Mouse (Mus musculus): ENCODE measurements around the gene Cideb. TPM values are rescaled to one million over a fixed set of nuclear protein-coding genes. Genes with fewer than 3 reads are reported as not detected.

Cideb gene
- total and polyA plus RNA-seq, 3 experiments = 0.61 to 2.3 TPM; not detected in 1

DNA sequence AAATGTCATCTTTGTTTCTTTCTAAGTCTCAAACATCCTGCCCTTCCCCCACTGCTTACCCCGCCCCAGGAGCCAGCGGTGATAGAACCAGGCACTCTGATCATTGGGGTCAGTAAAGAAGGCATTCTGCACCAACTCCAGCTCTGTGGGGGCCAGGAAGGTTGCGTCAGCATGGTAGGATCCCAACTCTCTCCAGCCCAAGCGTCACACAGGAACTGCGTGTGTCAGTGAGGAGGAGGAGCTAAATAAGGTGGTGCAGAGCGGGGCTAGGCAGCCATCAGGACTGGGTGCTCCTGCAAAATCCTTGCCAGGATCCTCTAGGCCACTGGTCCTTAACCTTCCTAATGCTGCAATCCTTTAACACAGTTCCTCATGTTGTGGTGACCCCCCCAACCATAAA lies 38.5 kb downstream of the Cideb start:
- dilution Hi-C loops (cut with MboI; ENCODE audit: extremely low pct_ligation_motif_present, extremely low pct_unique_long_range_greater_than_20kb, low sequenced_read_pairs) = no loop called here
- peaks cover 35 to 48% of the 10 kb centered on the region in 2 experiments for H3K36me3 ChIP-seq (replicated peaks in 1 of 2; ENCODE audit: control insufficient read depth in 1 of 2, insufficient read depth in 1 of 2, low read length in 1 of 2)
- H3K27me3 ChIP-seq (replicated peaks) = no peaks in the 10 kb centered on the region
- no peaks in the 10 kb centered on the region for H3K79me2 ChIP-seq (replicated peaks; ENCODE audit: control insufficient read depth, extremely low read depth, insufficient read depth, poor library complexity, severe bottlenecking)
- H3K4me2 ChIP-seq (ENCODE audit: insufficient read depth, low read depth, poor library complexity, severe bottlenecking) = no peak overlapping the region
- no peak for TF ChIP-seq POLR2AphosphoS2 (IDR thresholded peaks at IDR 0.05; ENCODE audit: low read depth, low read length)
- TF ChIP-seq MAFK (IDR thresholded peaks at IDR 0.05; ENCODE audit: insufficient replicate concordance, low read length) = no peak
- H3K27ac ChIP-seq (ENCODE audit: insufficient read depth, low read depth) = no peak overlapping the region
- H3K4me3 ChIP-seq (replicated peaks in 1 of 3; ENCODE audit: low read depth in 2 of 3, low read length in 2 of 3, poor library complexity in 1 of 3) = no peak overlapping the region
- DNase-seq (ENCODE audit: extremely low read depth) = no peak
- in situ Hi-C loops (cut with MboI; ENCODE audit: low pct_ligation_motif_present, low pct_unique_long_range_greater_than_20kb, low sequenced_read_pairs) = no loop called here
- peaks cover 9 to 32% of the 10 kb centered on the region in 2 experiments for H3K4me1 ChIP-seq (ENCODE audit: control insufficient read depth in 1 of 2, insufficient read depth in 2 of 2)
- no peak overlapping the region for H3K9ac ChIP-seq (ENCODE audit: insufficient read depth, low read depth)
- no peaks in the 10 kb centered on the region for H3K9me3 ChIP-seq (replicated peaks; ENCODE audit: low read length)

DNA sequence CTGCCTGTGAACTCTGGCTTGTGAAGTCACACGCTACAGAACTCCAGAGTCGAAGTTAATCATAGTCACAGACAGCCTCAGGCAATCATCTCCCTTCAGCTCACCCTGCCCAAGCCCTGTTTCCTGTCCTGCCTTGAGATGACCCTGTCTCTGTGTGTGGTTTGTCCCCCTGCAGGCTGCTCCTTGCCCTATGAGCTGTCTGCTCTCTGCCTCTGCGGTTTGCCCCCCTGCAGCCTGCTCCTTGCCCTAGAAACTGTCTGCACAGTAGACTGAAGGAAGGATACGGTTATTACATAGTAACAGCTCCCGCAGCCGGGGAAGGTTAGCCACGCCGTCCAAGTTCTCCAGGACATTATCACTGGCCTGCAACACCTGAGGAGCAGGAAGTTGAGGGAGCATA lies 41.4 kb downstream of the Cideb start:
- peaks cover 35 to 48% of the 10 kb centered on the region in 2 experiments for H3K36me3 ChIP-seq (replicated peaks in 1 of 2; ENCODE audit: control insufficient read depth in 1 of 2, insufficient read depth in 1 of 2, low read length in 1 of 2)
- no peaks in the 10 kb centered on the region for H3K79me2 ChIP-seq (replicated peaks; ENCODE audit: control insufficient read depth, extremely low read depth, insufficient read depth, poor library complexity, severe bottlenecking)
- dilution Hi-C loops (cut with MboI; ENCODE audit: extremely low pct_ligation_motif_present, extremely low pct_unique_long_range_greater_than_20kb, low sequenced_read_pairs) (no loop called here), in situ Hi-C loops (cut with MboI; ENCODE audit: low pct_ligation_motif_present, low pct_unique_long_range_greater_than_20kb, low sequenced_read_pairs) (no loop called here)
- H3K9ac ChIP-seq (ENCODE audit: insufficient read depth, low read depth) = no peak overlapping the region
- no peak overlapping the region for H3K4me3 ChIP-seq (replicated peaks in 1 of 3; ENCODE audit: low read depth in 2 of 3, low read length in 2 of 3, poor library complexity in 1 of 3)
- H3K27me3 ChIP-seq (replicated peaks) = no peaks in the 10 kb centered on the region
- H3K27ac ChIP-seq (ENCODE audit: insufficient read depth, low read depth) = no peak overlapping the region
- peaks cover 0 to 9% of the 10 kb centered on the region in 2 experiments; a peak in 2 of 4 replicates for H3K4me1 ChIP-seq (ENCODE audit: control insufficient read depth in 1 of 2, insufficient read depth in 2 of 2)
- no peak overlapping the region for H3K4me2 ChIP-seq (ENCODE audit: insufficient read depth, low read depth, poor library complexity, severe bottlenecking)
- no peak for TF ChIP-seq CTCF (conservative IDR thresholded peaks at IDR 0.05 in 1 of 2, IDR thresholded peaks at IDR 0.05 in 1 of 2; ENCODE audit: low read depth in 2 of 2, low read length in 2 of 2)
- TF ChIP-seq ZNF384 (IDR thresholded peaks at IDR 0.05; ENCODE audit: low read depth, low read length) = no peak
- TF ChIP-seq MAX (IDR thresholded peaks at IDR 0.05; ENCODE audit: low read length) = no peak
- no peak for TF ChIP-seq POLR2A (IDR thresholded peaks at IDR 0.05; ENCODE audit: low read depth, low read length)
- no peak for TF ChIP-seq NRF1 (IDR thresholded peaks at IDR 0.05; ENCODE audit: low read depth, low read length)
- no peak for TF ChIP-seq IRF4 (IDR thresholded peaks at IDR 0.05; ENCODE audit: low read depth, low read length)
- TF ChIP-seq RAD21 (IDR thresholded peaks at IDR 0.05; ENCODE audit: low read depth, low read length) = no peak
- no peak for DNase-seq (ENCODE audit: extremely low read depth)
- no peaks in the 10 kb centered on the region for H3K9me3 ChIP-seq (replicated peaks; ENCODE audit: low read length)

DNA sequence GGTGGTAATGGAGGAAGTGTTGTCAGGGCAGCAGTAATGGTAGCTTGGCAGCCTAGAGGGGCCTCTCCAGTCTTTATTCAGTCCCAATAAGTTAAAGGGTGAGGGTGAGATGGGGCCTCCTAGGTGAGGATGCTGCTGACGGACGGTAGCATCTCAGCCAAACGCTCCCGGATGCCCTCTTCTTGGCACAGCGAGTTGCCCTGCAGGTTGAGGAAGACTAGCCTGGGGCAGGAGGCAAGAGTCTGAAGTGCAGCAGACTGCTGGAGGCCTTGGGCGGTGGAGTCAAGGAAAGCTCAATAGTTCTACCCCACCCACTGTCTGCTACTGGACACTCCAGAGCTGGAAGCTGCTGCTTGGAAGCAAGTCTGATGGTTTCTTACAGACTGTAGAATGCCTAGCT lies 42.0 kb downstream of the Cideb start:
- in situ Hi-C loops (cut with MboI; ENCODE audit: low pct_ligation_motif_present, low pct_unique_long_range_greater_than_20kb, low sequenced_read_pairs) = no loop called here
- dilution Hi-C loops (cut with MboI; ENCODE audit: extremely low pct_ligation_motif_present, extremely low pct_unique_long_range_greater_than_20kb, low sequenced_read_pairs) = no loop called here

More for the DNA sequence above, 42.0 kb downstream of the Cideb start:
- Histone ChIP-seq H3K79me2 (replicated peaks; ENCODE audit: control insufficient read depth, extremely low read depth, insufficient read depth, poor library complexity, severe bottlenecking) (no peaks in the 10 kb centered on the region), H3K27ac (ENCODE audit: insufficient read depth, low read depth) (no peak overlapping the region), H3K36me3 (replicated peaks in 1 of 2; ENCODE audit: control insufficient read depth in 1 of 2, insufficient read depth in 1 of 2, low read length in 1 of 2) (peaks cover 35 to 48% of the 10 kb centered on the region in 2 experiments), H3K9ac (ENCODE audit: insufficient read depth, low read depth) (no peak overlapping the region), H3K27me3 (replicated peaks) (no peaks in the 10 kb centered on the region), H3K4me3 (replicated peaks in 1 of 3; ENCODE audit: low read depth in 2 of 3, low read length in 2 of 3, poor library complexity in 1 of 3) (no peak overlapping the region), H3K4me1 (ENCODE audit: control insufficient read depth in 1 of 2, insufficient read depth in 2 of 2) (peaks cover 0 to 6% of the 10 kb centered on the region in 2 experiments; a peak in 2 of 4 replicates), H3K4me2 (ENCODE audit: insufficient read depth, low read depth, poor library complexity, severe bottlenecking) (no peak overlapping the region), H3K9me3 (replicated peaks; ENCODE audit: low read length) (no peaks in the 10 kb centered on the region)
- TF ChIP-seq IRF4 (IDR thresholded peaks at IDR 0.05; ENCODE audit: low read depth, low read length) = no peak
- DNase-seq (ENCODE audit: extremely low read depth) = no peak
